Mouse (Mus musculus) layer of hippocampus, adult 9-11 months (tissue): ENCODE data around the gene Ints11.

Experiments
- DNase-seq: peaks from one replicate; pipeline ENCODE4 v3.0.0; 2022

Ints11 gene

DNA sequence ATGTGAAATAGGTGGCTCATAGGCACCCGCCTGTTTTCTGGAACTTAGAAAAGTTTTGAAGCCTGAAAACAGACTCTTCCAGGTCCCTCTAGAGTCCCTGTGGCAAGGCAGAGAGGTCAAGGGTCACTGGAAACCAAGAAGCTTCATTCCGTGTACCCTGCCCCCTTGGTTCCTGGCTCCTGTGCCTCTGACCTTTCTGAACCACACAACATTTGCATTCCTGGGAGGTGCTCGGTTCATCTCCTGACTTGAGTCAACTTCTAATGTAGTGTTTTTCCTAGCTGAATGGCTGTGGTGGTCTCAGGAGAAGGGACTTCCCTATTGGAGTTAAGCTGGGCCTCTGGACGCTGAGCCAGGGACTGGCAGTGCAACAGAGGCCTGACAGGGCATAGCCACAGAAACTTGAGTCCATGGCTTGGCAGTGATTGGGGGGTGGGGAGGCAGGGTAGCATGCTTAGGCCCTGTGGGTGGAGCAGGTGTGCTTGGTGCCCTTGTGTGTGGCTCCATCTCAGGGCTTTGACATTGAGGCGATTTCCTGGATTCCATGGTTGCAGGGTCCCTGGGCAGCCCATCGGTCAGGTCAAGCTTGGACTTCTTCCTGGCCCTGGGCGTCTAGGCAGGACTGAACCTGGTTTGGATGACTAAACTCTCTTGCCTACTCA lies 20.8 kb upstream of the Ints11 start:
- DNase-seq = no peak

- no peak for DNase-seq
These were observed 20.0 kb upstream of the Ints11 start for GRCm38 (mm10) chr4:155849391-155849790.

- no peak for DNase-seq
These were observed 19.4 kb upstream of the Ints11 start for GRCm38 (mm10) chr4:155849792-155850451.

DNA sequence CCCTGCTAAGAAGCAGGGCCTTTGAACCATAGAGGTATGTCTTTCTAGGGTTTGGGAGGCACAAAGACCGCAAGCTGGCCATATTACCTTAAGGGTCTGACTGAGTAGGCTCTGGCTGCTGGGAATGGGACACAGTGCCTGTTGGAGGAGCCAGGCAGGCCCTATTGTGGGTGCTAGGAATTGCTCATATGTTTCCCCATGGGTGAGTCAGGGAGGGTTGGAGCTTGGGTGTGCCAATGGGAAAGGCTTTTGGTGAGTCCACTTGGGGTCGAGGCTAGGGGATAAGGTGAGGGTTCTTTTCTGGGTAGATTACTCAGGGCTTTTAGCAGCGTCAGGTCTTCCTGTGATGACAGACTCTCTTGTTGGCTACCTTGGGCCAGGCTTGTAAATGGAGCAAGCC lies 18.0 kb upstream of the Ints11 start:
- no peak for DNase-seq

- DNase-seq = no peak
These were observed 17.4 kb upstream of the Ints11 start for GRCm38 (mm10) chr4:155851951-155852411.

DNA sequence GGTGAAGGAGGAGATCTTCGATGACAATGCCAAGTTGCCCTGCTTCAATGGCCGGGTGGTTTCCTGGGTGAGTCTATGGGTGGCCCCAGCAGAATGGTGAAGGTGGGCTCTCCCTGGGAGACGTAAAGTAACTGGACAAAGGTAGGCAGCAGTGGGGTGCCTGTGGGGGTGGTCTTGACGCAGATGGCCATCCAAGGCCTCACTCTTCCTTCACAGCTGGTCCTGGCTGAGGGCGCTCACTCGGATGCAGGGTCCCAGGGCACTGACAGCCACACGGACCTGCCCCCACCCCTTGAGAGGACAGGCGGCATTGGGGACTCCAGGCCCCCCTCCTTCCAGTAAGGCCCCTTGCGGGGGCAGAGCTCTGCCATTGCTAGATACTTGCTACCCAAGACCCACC lies 15.9 kb upstream of the Ints11 start:
- DNase-seq = no peak

- no peak for DNase-seq
These were observed 14.4 kb upstream of the Ints11 start for GRCm38 (mm10) chr4:155854991-155855390.

DNA sequence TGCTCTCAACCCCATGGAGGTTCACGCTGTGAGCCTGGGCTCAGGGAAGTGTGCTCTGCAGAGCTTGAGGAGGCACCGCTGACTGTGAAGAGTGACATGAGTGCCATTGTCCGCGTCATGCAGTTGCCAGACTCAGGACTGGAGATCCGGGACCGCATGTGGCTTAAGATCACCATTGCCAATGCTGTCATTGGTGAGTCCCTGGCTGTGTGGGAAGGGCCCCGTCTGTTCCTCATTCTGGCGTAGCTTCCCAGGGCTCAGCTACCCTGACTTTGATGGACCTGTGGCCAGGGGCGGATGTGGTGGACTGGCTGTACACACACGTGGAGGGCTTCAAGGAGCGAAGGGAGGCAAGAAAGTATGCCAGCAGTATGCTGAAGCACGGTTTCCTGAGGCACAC lies 13.3 kb upstream of the Ints11 start:
- no peak for DNase-seq

- DNase-seq = no peak
These were observed 12.5 kb upstream of the Ints11 start for GRCm38 (mm10) chr4:155856881-155857280.

DNA sequence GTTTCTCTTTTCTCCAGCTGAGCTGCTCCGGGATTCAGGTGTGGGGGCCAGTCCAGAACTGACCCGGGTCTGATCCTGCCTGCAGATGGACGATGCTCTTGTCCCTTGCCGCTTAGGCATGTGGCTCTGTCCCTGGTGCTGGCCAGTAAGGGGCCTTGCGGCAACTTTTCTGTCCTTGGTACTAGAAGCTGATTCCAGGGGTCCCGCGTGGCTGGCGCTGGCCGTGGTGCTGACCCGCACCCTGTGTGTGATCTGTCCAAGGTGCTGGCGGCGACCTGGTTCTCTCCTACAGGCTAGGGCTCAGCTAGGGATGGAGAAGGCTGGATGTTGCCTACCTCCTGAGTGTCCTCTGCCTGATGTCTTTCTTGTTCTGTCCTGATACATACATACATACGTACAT lies 10.0 kb upstream of the Ints11 start:
- no peak for DNase-seq

GRCm38 (mm10) chr4:155861787-155862186 lies 7.6 kb upstream of the Ints11 start:
- DNase-seq = no peak

- no peak for DNase-seq
These were observed 6.3 kb upstream of the Ints11 start, which contains the start of gene Tas1r3 for GRCm38 (mm10) chr4:155863001-155863400. Gene Tas1r3, minus strand, starts transcription at chr4:155863362.

DNA sequence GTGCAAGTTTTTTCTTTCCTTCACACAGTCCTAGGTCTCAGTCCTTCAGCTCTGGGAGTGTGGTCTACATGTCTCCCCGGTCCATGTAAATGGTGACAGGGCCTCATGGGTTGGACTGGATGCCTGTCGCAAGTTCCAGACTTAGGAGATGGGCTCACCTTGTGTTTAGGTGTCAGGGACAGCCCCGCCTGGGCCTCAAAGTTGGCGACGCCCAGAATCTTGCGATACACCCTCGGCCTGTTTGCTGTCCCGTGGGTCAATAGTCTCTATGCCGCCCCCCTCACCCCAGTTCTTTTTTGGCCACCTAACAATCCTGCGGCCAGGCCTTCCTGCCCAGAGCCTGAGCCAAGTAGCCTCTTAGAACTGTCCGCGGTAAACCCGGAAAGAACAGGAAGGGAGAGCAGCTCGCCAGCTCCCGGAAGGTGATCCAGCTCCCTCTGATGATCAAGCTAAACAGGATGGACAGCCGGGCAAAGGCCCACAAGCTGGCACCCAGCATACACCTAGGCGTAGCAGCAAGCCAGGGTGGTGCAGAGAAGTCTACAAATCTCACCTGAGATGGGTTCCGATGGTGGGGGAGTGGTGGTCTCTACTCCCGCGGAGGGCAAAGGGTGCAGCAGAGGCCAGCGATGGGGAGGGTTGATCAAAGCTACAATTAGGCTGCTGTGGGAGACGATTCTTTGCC lies 590 bp upstream of the Ints11 start:
- DNase-seq = no peak

- no peak for DNase-seq
These were observed 2.1 kb downstream of the Ints11 start for GRCm38 (mm10) chr4:155871404-155871803.

GRCm38 (mm10) chr4:155883587-155883986 lies 14.2 kb downstream of the Ints11 start:
- no peak for DNase-seq

- DNase-seq = no peak
These were observed 17.0 kb downstream of the Ints11 start for GRCm38 (mm10) chr4:155886330-155886729.

DNA sequence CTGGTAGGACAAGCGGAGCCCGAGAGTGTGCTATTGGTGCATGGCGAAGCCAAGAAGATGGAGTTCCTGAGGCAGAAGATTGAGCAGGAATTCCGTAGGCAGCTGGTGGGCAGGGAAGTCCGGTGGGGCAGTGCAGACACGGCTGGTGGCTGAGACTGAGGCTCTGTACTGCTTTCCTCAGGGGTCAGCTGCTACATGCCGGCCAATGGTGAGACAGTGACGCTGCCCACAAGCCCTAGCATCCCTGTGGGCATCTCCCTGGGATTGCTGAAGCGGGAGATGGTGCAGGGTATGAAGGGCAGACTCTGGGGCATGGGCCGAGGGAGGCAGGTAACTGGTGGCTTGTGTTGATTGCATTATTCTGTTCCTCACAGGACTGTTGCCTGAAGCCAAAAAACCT lies 18.3 kb downstream of the Ints11 start:
- peak; percentile 1 for DNase-seq

GRCm38 (mm10) chr4:155888181-155888580 lies 18.8 kb downstream of the Ints11 start:
- peak; percentile 2 for DNase-seq

GRCm38 (mm10) chr4:155889316-155889715 lies 20.0 kb downstream of the Ints11 start:
- DNase-seq = peak; percentile 1

DNA sequence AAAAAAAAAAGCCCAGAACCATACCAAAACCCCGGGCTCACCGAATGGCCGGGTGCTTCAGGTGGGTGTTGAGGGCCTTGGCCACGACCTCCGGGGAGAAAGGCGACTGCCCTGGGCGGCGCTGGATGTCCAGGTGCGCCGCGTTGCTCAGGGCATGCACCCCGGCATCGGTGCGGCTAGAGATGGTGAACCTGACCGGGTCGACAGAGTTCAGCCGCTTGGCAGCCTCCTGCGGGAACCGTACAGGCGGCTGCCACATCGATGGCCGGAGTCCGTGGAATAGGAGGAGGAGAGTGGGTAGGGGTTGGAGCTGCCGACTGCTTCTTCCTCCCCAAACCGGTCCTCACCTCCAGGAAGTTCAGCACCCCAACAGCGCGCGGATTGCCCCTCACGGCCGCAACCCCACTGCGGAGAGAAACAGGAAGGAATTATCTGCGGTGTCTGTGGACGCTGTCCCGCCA lies 21.7 kb downstream of the Ints11 start:
- no peak for DNase-seq

GRCm38 (mm10) chr4:155891551-155892001 lies 22.2 kb downstream of the Ints11 start, which contains the start of the genes Pusl1 and Acap3:
Gene Pusl1, minus strand, starts transcription at chr4:155891781.
Gene Acap3, plus strand, starts transcription at chr4:155891822.
- DNase-seq = peak; percentile 96

DNA sequence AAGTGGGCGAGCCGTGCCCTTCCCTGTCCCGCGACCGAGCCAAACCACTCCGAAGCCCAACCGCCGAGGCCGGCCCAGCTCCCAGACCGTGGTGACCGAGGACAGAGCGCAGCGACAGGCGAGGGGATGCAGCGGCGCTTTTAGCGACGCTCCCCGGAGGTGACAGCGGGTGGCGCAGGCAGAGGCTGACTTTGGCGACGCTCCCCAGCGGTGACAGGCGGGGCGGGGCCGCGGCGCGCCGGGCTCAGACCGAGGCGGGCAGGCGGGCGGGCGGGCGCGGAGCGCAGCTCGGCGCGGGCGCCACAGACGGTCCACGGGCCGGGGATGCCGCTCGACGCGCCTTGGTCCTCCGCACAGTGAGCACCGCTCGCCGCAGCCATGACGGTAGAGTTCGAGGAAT lies 22.7 kb downstream of the Ints11 start:
- peak; percentile 76 for DNase-seq

DNA sequence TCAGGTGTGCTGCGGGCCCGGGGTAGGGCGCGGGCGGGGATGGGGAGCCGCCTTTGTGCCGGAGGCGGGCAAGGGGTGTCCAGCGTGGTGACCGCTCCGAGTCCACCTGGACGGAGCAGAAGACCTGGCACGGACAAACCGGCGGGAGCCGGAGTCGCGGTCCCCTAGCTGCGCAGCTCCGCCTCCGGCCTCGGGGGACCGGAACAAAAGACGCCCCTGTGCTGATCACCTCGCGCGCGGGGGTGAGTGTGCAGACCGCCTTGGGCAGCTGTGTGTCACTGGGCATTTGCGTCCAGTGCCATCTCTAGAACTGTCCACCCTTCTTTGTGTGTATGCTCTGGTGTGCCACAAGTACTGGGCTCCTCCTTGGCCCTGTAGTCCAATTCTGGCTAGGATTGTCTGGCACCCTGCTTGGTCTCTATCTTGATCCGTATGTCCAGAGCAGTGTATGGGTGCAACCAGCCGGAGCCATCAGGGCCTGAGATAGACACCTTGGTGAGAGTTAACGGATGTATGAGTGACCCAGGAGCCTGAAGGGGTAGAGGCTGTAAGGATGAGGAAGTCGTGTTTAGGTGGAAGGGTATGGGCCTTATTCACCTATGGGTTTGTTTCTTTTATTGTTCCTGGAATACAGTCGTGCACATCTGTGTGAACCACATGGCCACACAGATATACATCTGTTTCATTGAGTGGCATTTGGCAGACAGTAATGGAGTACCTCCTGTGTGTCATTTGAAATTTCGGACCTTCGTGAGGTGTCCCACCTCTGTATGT lies 23.3 kb downstream of the Ints11 start:
- DNase-seq = peak; percentile 35
